ENCODE assay signal across 16 mouse cellular contexts in genomic region chr8:90149903-90150302, GRCm38 (mm10).
A peak's percentile ranks its signal among the peaks of the same experiment; 100 is the strongest.
DNase-seq lines count a peak whose midpoint lies in the region; ATAC-seq lines count a peak whose summit lies in the region.
"Had no signal": no experiment of that assay in that cellular context is flagged by ENCODE, and none has a peak within 500 bp of the region (broad histone marks: within the 10 kb centered on the region; RNA-seq: fewer than 3 reads in every experiment).

No protein-coding gene starts in this region.

- H3K4me1 ChIP-seq in neural tube, embryonic 15.5 days = peaks cover 3% of the 10 kb centered on the region; the same call in 1 of the 2 replicates
- H3K4me1 ChIP-seq: liver, embryonic 13.5 days had no signal

- H3K27ac ChIP-seq in neural tube, embryonic 15.5 days (replicated peaks) = no peak overlapping the region
- H3K27ac ChIP-seq: embryonic facial prominence, embryonic 13.5 days; gastrocnemius, adult 2 months; liver, embryonic 13.5 days had no signal

- H3K9ac ChIP-seq in neural tube, embryonic 15.5 days (replicated peaks) = no peak overlapping the region
- H3K9ac ChIP-seq: embryonic facial prominence, embryonic 13.5 days; liver, embryonic 13.5 days had no signal

- H3K36me3 ChIP-seq in neural tube, embryonic 15.5 days = no peaks in the 10 kb centered on the region
- H3K36me3 ChIP-seq: embryonic facial prominence, embryonic 13.5 days; liver, embryonic 13.5 days had no signal

- 0 out of 2 replicates have a peak overlapping the region, but pooled peaks have one; percentile 1 for H3K4me2 ChIP-seq in neural tube, embryonic 15.5 days
- H3K4me2 ChIP-seq: embryonic facial prominence, embryonic 13.5 days; liver, embryonic 13.5 days had no signal

- peak; percentile 31 to 40 for DNase-seq in cerebellum, postnatal 10 days
- DNase-seq in cerebellum, adult 9-11 months = no peak
- peak; percentile 9 for DNase-seq in layer of hippocampus, adult 11-12 months (ENCODE audit: low spot score)
- DNase-seq in layer of hippocampus, postnatal 36 days = no peak
- DNase-seq in neural tube, embryonic 10.5 days (ENCODE audit: extremely low spot score, low spot score) = no peak
- DNase-seq in cerebellum, postnatal 36 days = peak; percentile 4 to 25
- DNase-seq in spleen, postnatal 4 days (ENCODE audit: low spot score in 2 of 2) = no peak
- DNase-seq: B cell, adult 2 months; gastrocnemius, adult 2 months; heart, adult 18-20 months; kidney, adult 2 months; kidney, postnatal 36 days; liver, embryonic 13.5 days had no signal

- 52% methylated on average over 6 of the region's 6 CpGs for WGBS in neural tube, embryonic 15.5 days

- no peaks in the 10 kb centered on the region for H3K9me3 ChIP-seq in neural tube, embryonic 15.5 days (replicated peaks)
- H3K9me3 ChIP-seq: embryonic facial prominence, embryonic 13.5 days; liver, embryonic 13.5 days had no signal

- no peak overlapping the region for H3K4me3 ChIP-seq in neural tube, embryonic 15.5 days (replicated peaks)
- H3K4me3 ChIP-seq: embryonic facial prominence, embryonic 13.5 days; gastrocnemius, adult 2 months; liver, embryonic 13.5 days had no signal

- H3K27me3 ChIP-seq in neural tube, embryonic 15.5 days (replicated peaks) = no peaks in the 10 kb centered on the region
- H3K27me3 ChIP-seq: embryonic facial prominence, embryonic 13.5 days; liver, embryonic 13.5 days had no signal

- no peak for ATAC-seq in neural tube, embryonic 15.5 days (ENCODE audit: low FRiP score)
- ATAC-seq: lung, postnatal 0 days had no signal

Comparison
In these comparisons a context has a peak if more than half of its experiments do, and no peak if none do; other contexts are left out.
1. DNase-seq: peak in cerebellum, postnatal 10 days (2 of 2), layer of hippocampus, adult 11-12 months (single experiment) and cerebellum, postnatal 36 days (2 of 2); none in cerebellum, adult 9-11 months (single experiment), layer of hippocampus, postnatal 36 days (0 of 2), neural tube, embryonic 10.5 days (single experiment) and spleen, postnatal 4 days (0 of 2).